Mouse (Mus musculus): ENCODE measurements around the gene Cbl. TPM values are rescaled to one million over a fixed set of nuclear protein-coding genes. Genes with fewer than 3 reads are reported as not detected.

Cbl gene
- polyA plus RNA-seq, 1 experiment, result 14.1 TPM

DNA sequence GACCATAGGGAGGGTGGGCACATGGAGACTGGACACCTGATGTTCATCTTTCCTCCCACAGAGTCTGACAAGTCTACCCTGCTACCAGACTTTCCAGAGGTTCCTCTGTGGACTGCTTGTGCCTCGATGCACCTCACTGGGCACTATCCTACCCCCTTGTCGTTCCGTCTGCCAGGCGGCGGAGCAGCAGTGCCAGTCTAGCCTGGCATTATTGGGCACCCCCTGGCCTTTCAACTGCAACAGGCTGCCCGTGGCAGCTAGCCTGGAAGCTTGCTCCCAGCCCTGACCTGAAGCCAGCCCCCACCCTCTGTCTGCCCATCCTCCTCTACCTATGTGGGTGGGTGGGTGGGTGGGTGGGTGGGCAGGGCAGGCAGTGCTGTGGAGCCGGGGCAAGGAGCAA is 127.7 kb downstream of the Cbl start:
- DNase-seq (ENCODE audit: low read depth), result no peak

DNA sequence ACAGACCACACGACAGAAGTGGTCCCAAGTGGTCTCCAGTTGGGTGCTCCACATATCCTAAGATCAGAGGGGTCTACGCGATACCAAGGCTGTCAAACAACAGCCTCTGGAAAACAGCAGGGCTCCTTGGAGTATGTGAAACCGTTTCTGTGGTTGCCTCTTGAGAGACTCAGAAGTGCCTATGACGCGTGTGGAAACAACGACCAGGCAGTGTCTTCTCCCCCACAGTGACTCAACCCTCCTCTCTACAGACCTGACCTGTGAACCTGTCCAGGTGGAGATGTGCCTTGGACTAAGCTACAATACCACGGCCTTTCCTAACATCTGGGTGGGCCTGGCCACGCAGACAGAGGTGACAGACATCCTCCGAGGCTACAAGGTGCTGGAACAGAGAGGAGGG is 128.1 kb downstream of the Cbl start:
- DNase-seq (ENCODE audit: low read depth), result no peak

DNA sequence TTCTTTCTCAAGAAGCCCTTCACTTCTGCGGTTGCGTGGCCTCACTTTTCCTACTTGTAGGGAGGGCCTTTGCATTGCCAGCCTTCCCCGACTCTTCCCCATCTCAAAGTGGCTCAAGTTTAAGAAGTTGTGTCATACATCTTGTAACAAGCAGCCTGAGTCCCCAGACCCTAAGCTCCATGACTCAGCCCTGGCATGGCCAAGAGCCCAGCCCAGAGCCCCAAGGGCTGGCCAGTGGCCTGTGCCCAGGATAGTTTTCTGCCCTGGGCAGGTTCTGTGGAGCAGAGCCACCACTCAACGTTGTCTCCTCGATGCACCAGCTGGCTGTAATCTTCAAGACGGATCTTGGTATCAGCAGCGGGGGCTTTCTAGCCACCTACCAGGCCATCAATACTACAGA is 129.0 kb downstream of the Cbl start:
- no peak for DNase-seq (ENCODE audit: low read depth)

DNA sequence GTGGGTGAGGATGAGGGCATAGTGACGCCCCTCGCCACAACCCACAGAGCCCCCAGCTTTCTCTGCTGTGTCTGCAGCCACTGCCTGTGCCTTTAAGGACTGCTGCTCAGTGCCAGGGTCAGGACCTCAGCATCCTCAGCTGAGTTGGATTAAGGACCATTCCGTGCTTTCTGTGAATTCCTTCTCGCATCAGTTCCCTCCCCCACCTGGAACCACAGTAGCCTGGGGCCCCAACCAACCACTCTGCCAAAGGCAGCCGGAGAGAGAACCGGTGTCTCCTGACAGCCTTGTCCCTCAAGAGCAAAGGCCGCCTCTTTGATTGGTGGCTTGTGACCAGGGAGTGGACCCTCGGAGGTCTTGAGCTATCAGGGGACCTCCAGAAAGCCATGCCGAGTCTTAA is 132.4 kb downstream of the Cbl start, which contains the start of gene Mfrp:
Gene Mfrp (plus strand): TSS at position 240 of the 400 bp plus-strand sequence.
- DNase-seq (ENCODE audit: low read depth), result no peak

DNA sequence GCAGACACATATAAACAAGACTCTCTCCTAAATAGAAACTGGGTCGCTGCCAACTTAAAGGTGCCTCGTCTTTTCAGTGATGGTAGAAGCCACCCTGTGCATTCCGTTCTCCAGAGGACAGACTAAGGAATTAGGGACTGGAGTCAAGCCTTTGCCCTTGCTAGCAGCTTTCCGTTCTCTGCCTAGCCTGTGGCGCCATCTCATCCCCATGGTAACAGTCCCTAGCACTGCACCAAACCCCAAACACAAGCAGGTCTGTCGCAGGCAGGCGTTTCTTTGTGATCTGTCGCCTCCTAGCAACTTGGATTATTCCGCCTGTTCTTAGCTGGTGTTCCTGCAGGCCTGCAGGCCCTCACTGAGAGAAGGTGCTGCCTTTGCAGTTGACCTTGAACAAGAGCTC is 137.3 kb downstream of the Cbl start:
- no peak for DNase-seq (ENCODE audit: low read depth)

DNA sequence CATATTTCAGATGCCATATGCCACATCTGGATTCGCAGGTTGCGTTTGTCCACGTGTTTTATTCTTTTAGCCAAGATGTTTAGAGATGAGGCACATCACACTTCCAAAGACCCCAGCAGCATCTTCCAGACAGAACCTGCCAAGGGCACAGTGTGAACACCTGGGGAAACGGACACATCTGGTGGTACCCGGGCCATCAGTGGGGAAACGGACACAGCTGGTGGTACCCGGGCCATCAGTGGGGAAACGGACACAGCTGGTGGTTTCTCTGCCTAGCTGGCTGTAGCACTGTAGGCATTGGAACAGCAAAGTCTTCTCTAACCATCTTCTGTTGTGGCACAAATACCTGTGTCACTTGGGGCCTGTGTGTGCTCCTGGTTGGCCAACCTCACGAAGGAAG is 138.1 kb downstream of the Cbl start:
- DNase-seq (ENCODE audit: low read depth), result no peak

DNA sequence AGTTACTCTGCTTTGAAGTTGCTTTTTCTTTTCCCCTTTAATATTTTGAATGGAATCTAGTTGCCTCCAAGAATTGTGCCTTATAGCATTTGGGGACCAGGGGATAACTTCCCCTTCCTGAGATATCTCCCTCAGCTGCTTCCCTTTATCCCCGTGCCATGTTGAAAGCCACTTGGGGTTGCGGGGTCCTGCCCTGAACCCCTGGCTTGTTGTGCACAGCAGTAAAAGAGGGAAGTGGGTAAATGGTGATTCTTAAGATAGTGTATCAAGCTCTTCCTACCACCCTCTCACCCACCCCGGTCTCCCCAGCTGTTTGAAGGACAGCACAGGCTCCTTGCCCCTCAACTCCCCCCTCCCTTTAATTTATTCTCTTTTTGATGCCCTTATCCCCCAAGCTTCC is 139.1 kb downstream of the Cbl start:
- no peak for DNase-seq (ENCODE audit: low read depth)

DNA sequence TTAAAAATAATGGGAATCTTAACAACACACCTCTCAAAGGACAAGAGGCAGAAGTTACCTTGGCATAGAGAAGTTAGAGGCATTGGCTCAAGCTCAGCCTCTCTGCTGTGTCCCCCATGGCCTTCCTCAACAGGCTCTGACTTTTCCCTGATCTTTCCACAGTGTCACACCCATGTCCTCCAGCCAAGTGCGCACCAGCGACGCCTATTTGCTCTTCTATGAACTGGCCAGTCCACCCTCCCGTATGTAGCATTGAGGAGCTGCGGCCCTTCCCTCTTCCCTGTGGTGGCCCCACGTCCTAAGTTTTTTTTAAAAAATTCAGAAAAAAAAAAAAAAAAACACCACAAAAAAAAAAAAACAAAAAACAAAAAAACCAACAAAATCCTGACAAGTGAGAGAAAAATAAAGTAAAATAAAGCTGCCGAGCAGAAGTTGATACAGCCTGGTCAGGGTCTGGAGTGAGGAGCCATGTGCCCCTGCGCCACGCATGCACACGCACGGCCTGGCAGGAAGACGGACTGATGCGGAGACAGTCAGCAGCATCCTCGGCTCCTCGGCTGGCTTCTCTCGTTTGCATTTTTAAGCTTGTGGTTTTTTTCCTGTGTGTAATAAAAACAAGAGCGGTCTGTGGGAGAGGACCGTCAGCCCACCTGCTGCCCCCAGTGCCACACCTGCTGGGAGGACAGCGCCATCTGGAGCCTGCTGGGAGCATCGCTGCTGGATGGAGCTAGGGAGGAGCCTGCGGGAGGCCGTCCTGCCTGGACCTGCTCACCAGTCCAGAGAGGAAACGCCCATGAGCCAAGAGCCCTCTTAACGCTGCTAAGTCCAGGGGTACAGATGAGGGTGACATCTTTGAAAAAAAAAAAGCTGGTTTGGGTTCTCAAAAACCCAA is 140.0 kb downstream of the Cbl start:
- DNase-seq (ENCODE audit: low read depth), result no peak

Other genes with a start within 250 kb of the Cbl start
- 41.8 and 48.5 TPM in 2 replicates for gene Thy1, start 190.7 kb downstream of the Cbl start, polyA plus RNA-seq (2012; rRNA removed)
- gene Usp2, start 167.0 kb downstream of the Cbl start, polyA plus RNA-seq (2012; rRNA removed), result 19.3 and 24.5 TPM in 2 replicates
- gene Mfrp, start 132.3 kb downstream of the Cbl start, polyA plus RNA-seq (2012; rRNA removed), result 72.1 and 84.4 TPM in 2 replicates
- 28.7 and 29.3 TPM in 2 replicates for gene C1qtnf5, start 126.8 kb downstream of the Cbl start, polyA plus RNA-seq (2012; rRNA removed)
- gene Gm49380, start 120.5 kb downstream of the Cbl start, polyA plus RNA-seq (2012; rRNA removed), result 0.04 and 0.10 TPM in 2 replicates
- gene Rnf26, start 120.5 kb downstream of the Cbl start, polyA plus RNA-seq (2012; rRNA removed), result 23.4 and 25.6 TPM in 2 replicates
- 196 and 288 TPM in 2 replicates for gene Mcam, start 99.6 kb downstream of the Cbl start, polyA plus RNA-seq (2012; rRNA removed)
- 6.6 and 6.9 TPM in 2 replicates for gene Ccdc153, start 6.6 kb upstream of the Cbl start, polyA plus RNA-seq (2012; rRNA removed)
- gene Pdzd3, start 17.4 kb upstream of the Cbl start, polyA plus RNA-seq (2012; rRNA removed), result 1.4 and 2.3 TPM in 2 replicates
- 22.9 and 28.3 TPM in 2 replicates for gene Nlrx1, start 34.5 kb upstream of the Cbl start, polyA plus RNA-seq (2012; rRNA removed)
- gene Abcg4, start 54.6 kb upstream of the Cbl start, polyA plus RNA-seq (2012; rRNA removed), result 4.9 and 6.6 TPM in 2 replicates
- 25.4 and 39.6 TPM in 2 replicates for gene Hinfp, start 71.6 kb upstream of the Cbl start, polyA plus RNA-seq (2012; rRNA removed)
- 51.5 and 52.0 TPM in 2 replicates for gene C2cd2l, start 86.2 kb upstream of the Cbl start, polyA plus RNA-seq (2012; rRNA removed)
- 54.1 and 58.4 TPM in 2 replicates for gene Dpagt1, start 92.0 kb upstream of the Cbl start, polyA plus RNA-seq (2012; rRNA removed)
- 52.0 and 59.0 TPM in 2 replicates for gene H2afx, start 100.6 kb upstream of the Cbl start, polyA plus RNA-seq (2012; rRNA removed)
- 65.2 and 74.7 TPM in 2 replicates for gene Hmbs, start 110.2 kb upstream of the Cbl start, polyA plus RNA-seq (2012; rRNA removed)
- 42.6 and 46.1 TPM in 2 replicates for gene Vps11, start 127.6 kb upstream of the Cbl start, polyA plus RNA-seq (2012; rRNA removed)
- gene Hyou1, start 145.4 kb upstream of the Cbl start, polyA plus RNA-seq (2012; rRNA removed), result 124 and 158 TPM in 2 replicates
- 90.4 and 96.0 TPM in 2 replicates for gene Slc37a4, start 162.8 kb upstream of the Cbl start, polyA plus RNA-seq (2012; rRNA removed)
- 255 and 355 TPM in 2 replicates for gene Rps25, start 173.1 kb upstream of the Cbl start, polyA plus RNA-seq (2012; rRNA removed)
- 63.4 and 83.7 TPM in 2 replicates for gene Trappc4, start 173.6 kb upstream of the Cbl start, polyA plus RNA-seq (2012; rRNA removed)
- gene Ccdc84, start 184.5 kb upstream of the Cbl start, polyA plus RNA-seq (2012; rRNA removed), result 25.4 and 35.0 TPM in 2 replicates
- gene Foxr1, start 207.1 kb upstream of the Cbl start, polyA plus RNA-seq (2012; rRNA removed), result 0.05 TPM in 1 of 2 replicates, not detected in the other
- 5.7 and 7.3 TPM in 2 replicates for gene Upk2, start 220.9 kb upstream of the Cbl start, polyA plus RNA-seq (2012; rRNA removed)
- 31.3 and 54.0 TPM in 2 replicates for gene Bcl9l, start 248.8 kb upstream of the Cbl start, polyA plus RNA-seq (2012; rRNA removed)